Mouse (Mus musculus) gastrocnemius, postnatal 4 days (tissue): ENCODE data around the gene Tmem240. TPM values are rescaled to one million over a fixed set of nuclear protein-coding genes. Genes with fewer than 3 reads are reported as not detected.

Source experiments
- microRNA-seq: library from miRNA; unstranded; fragments of <30 nt; microRNA quantifications from one replicate; pipeline ENCODE4 v1.2.0, GENCODE M21; 2021
- total RNA-seq, 2 experiments: library from RNA; stranded (reverse); gene quantifications; 2 replicates each; pipeline ENCODE4 v1.2.3; 2021

The Tmem240 gene
- total RNA-seq, 2 experiments from 2014 or later: 1.3 to 1.5 TPM

Small RNAs within 50 kb of the gene (microRNA-seq; reads per million reads assigned to microRNA genes)
- not detected for gene Gm27743

Other genes starting within 250 kb of the Tmem240 start
- 100 to 1,000 TPM; 272 to 286 TPM for gene Gnb1, start 243.4 kb upstream of the Tmem240 start, total RNA-seq
- 10 to 100 TPM; 31.8 to 33.1 TPM for gene Nadk, start 172.4 kb upstream of the Tmem240 start, total RNA-seq
- gene Slc35e2, start 133.4 kb upstream of the Tmem240 start, total RNA-seq: 10 to 100 TPM; 12.0 to 13.0 TPM
- gene Cdk11b, start 109.9 kb upstream of the Tmem240 start, total RNA-seq: 10 to 100 TPM; 35.8 to 44.0 TPM
- not detected for gene Gm10563, start 89.4 kb upstream of the Tmem240 start, total RNA-seq
- gene Mmp23, start 81.4 kb upstream of the Tmem240 start, total RNA-seq: 10 to 100 TPM; 30.1 to 37.9 TPM
- 10 to 100 TPM; 25.9 to 27.1 TPM for gene Mib2, start 65.6 kb upstream of the Tmem240 start, total RNA-seq
- gene Fndc10, start 40.5 kb upstream of the Tmem240 start, total RNA-seq: 10 to 100 TPM in 1 of 2 experiments, 1 to 10 TPM in 1; 9.8 to 10.4 TPM
- gene Ssu72, start 30.0 kb upstream of the Tmem240 start, total RNA-seq: 10 to 100 TPM; 61.5 to 63.0 TPM
- 10 to 100 TPM; 44.4 to 46.1 TPM for gene Atad3a, start 26.3 kb downstream of the Tmem240 start, total RNA-seq
- gene Vwa1, start 39.9 kb downstream of the Tmem240 start, total RNA-seq: 10 to 100 TPM; 23.4 to 26.4 TPM
- gene Tmem88b, start 51.1 kb downstream of the Tmem240 start, total RNA-seq: 1 to 10 TPM; 3.8 to 5.1 TPM
- gene Ankrd65, start 55.6 kb downstream of the Tmem240 start, total RNA-seq: under 1 TPM in 1 of 2 experiments, not detected in 1; 0.39 TPM
- 10 to 100 TPM; 61.5 to 67.5 TPM for gene Mrpl20, start 68.1 kb downstream of the Tmem240 start, total RNA-seq
- 10 to 100 TPM; 58.0 to 71.0 TPM for gene Ccnl2, start 77.7 kb downstream of the Tmem240 start, total RNA-seq
- gene Aurkaip1, start 96.5 kb downstream of the Tmem240 start, total RNA-seq: 10 to 100 TPM; 80.6 to 80.9 TPM
- 100 to 1,000 TPM; 138 to 147 TPM for gene Mxra8, start 104.9 kb downstream of the Tmem240 start, total RNA-seq
- 10 to 100 TPM; 82.1 to 85.1 TPM for gene Dvl1, start 112.6 kb downstream of the Tmem240 start, total RNA-seq
- under 1 TPM; 0.26 to 0.34 TPM for gene Tas1r3, start 128.6 kb downstream of the Tmem240 start, total RNA-seq
- gene Cptp, start 134.6 kb downstream of the Tmem240 start, total RNA-seq: 10 to 100 TPM; 14.0 to 17.6 TPM
- 10 to 100 TPM; 22.0 to 25.2 TPM for gene Ints11, start 134.7 kb downstream of the Tmem240 start, total RNA-seq
- 10 to 100 TPM; 27.4 to 30.1 TPM for gene Pusl1, start 157.0 kb downstream of the Tmem240 start, total RNA-seq
- 10 to 100 TPM; 30.1 to 31.6 TPM for gene Acap3, start 157.0 kb downstream of the Tmem240 start, total RNA-seq
- gene Ube2j2, start 209.0 kb downstream of the Tmem240 start, total RNA-seq: 10 to 100 TPM; 59.6 to 74.0 TPM
- 10 to 100 TPM; 24.0 to 36.0 TPM for gene C1qtnf12, start 227.5 kb downstream of the Tmem240 start, total RNA-seq